In the genomic region with DNA sequence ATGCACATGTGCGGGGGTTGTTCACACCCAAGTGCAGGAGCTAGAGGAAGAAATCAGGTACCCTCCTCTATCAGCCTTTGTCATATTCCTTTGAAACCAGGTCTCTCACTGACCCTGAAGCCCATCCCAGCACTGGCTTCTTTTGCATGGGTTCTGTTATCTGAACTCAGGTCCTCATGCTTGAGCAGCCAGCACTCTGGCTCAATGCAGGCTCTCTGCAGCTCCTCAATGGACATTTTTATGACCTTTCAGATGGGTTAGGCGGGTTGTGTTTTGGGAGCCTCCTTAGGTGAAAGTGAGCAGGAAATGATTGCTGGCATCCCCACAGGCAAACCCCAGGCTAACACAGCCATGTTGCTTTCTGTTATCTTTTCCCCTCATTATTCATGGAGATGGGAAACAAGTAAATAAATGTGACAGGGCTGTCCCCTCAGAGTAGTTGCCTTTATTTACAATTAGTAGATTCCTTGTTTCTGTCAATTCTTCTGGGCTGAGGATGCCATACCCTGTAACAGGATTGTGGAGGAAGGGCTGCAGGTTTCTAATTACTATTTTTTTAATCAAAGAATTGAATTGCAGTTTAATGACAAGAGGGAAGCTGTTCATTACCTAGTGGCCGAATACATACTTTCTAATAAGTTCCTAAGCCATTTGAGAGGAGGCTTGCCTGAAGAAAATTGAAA, we compare ENCODE assay signal across 12 mouse cellular contexts.
DNase-seq lines count a peak whose midpoint lies in the region; ATAC-seq and TF ChIP-seq lines count a peak whose summit lies in the region.
"Had no signal": no experiment of that assay in that cellular context is flagged by ENCODE, and none has a peak within 500 bp of the region (broad histone marks: within the 10 kb centered on the region; RNA-seq: fewer than 3 reads in every experiment).

No protein-coding gene starts in this region.

- H3K27ac ChIP-seq in left cerebral cortex, adult 2 months, result peak overlapping the region; percentile 0; the same call in 1 of the 2 replicates
- 0 out of 2 replicates have a peak overlapping the region, but pooled peaks have one; percentile 50 for H3K27ac ChIP-seq in embryonic facial prominence, embryonic 12.5 days
- peak overlapping the region; percentile 89 for H3K27ac ChIP-seq in hindbrain, embryonic 12.5 days
- H3K27ac ChIP-seq in midbrain, postnatal 0 days (ENCODE audit: low read depth, low read length), result peak overlapping the region; percentile 63; the same call in 1 of the 2 replicates

- no peak overlapping the region for H3K9ac ChIP-seq in embryonic facial prominence, embryonic 12.5 days
- H3K9ac ChIP-seq in hindbrain, embryonic 12.5 days, result no peak overlapping the region
- no peak overlapping the region for H3K9ac ChIP-seq in midbrain, postnatal 0 days (replicated peaks; ENCODE audit: low read length, poor library complexity, severe bottlenecking)

- H3K9me3 ChIP-seq in embryonic facial prominence, embryonic 12.5 days, result no peaks in the 10 kb centered on the region
- H3K9me3 ChIP-seq in hindbrain, embryonic 12.5 days (replicated peaks), result no peaks in the 10 kb centered on the region
- H3K9me3 ChIP-seq in midbrain, postnatal 0 days (ENCODE audit: low read length), result no peaks in the 10 kb centered on the region

- no peak overlapping the region for H3K4me3 ChIP-seq in left cerebral cortex, adult 2 months
- no peak overlapping the region for H3K4me3 ChIP-seq in embryonic facial prominence, embryonic 12.5 days
- H3K4me3 ChIP-seq in hindbrain, embryonic 12.5 days, result no peak overlapping the region
- no peak overlapping the region for H3K4me3 ChIP-seq in midbrain, postnatal 0 days (ENCODE audit: low read depth, low read length)
- H3K4me3 ChIP-seq: erythroblast, embryonic 14.5 days had no signal

- DNase-seq in left cerebral cortex, adult 2 months (ENCODE audit: extremely low spot score in 1 of 2, low spot score in 2 of 2), result no peak
- no peak for DNase-seq in left cerebral cortex, adult 8-10 months (ENCODE audit: low spot score in 2 of 2)
- DNase-seq in midbrain, postnatal 0 days (ENCODE audit: low spot score), result no peak
- no peak for DNase-seq in adrenal gland, postnatal 25 days
- DNase-seq in heart, postnatal 36 days, result no peak
- DNase-seq in layer of hippocampus, adult 9-11 months, result no peak
- DNase-seq: adrenal gland, postnatal 36 days; cerebellum, adult 9-11 months; right cerebral cortex, adult 18-20 months had no signal

- ATAC-seq in embryonic facial prominence, embryonic 12.5 days (ENCODE audit: insufficient number of reproducible peaks, insufficient read depth, low FRiP score, low TSS enrichment), result no peak
- peak; percentile 14; the same call in 1 of the 2 replicates for ATAC-seq in hindbrain, embryonic 12.5 days (ENCODE audit: low FRiP score)
- ATAC-seq in midbrain, postnatal 0 days (ENCODE audit: low FRiP score), result no peak

- TF ChIP-seq CTCF in left cerebral cortex, adult 2 months (IDR thresholded peaks at IDR 0.05), result no peak
- no peak for TF ChIP-seq CTCF in midbrain, postnatal 0 days (IDR thresholded peaks at IDR 0.05)

- intact Hi-C loops in left cerebral cortex, adult 2 months (cut with DNase I), result no loop called here
- intact Hi-C loops in heart, postnatal 36 days (cut with DNase I), result no loop called here

- H3K36me3 ChIP-seq in embryonic facial prominence, embryonic 12.5 days, result no peaks in the 10 kb centered on the region
- H3K36me3 ChIP-seq in hindbrain, embryonic 12.5 days, result no peaks in the 10 kb centered on the region
- no peaks in the 10 kb centered on the region for H3K36me3 ChIP-seq in midbrain, postnatal 0 days (ENCODE audit: insufficient read depth, low read length)

- WGBS in embryonic facial prominence, embryonic 12.5 days, result 48% methylated on average over 3 of the region's 3 CpGs
- 36% methylated on average over 3 of the region's 3 CpGs for WGBS in hindbrain, embryonic 12.5 days
- 39% methylated on average over 3 of the region's 3 CpGs for WGBS in midbrain, postnatal 0 days

- H3K27me3 ChIP-seq in embryonic facial prominence, embryonic 12.5 days, result no peaks in the 10 kb centered on the region; the same call in 1 of the 2 replicates
- peaks cover 5% of the 10 kb centered on the region; the same call in 1 of the 2 replicates for H3K27me3 ChIP-seq in hindbrain, embryonic 12.5 days
- H3K27me3 ChIP-seq in midbrain, postnatal 0 days (ENCODE audit: insufficient read depth, low read length), result no peaks in the 10 kb centered on the region

- 0 out of 2 replicates have a peak, but pooled peaks cover 3% of the 10 kb centered on the region for H3K4me1 ChIP-seq in embryonic facial prominence, embryonic 12.5 days
- peaks cover 13% of the 10 kb centered on the region for H3K4me1 ChIP-seq in hindbrain, embryonic 12.5 days
- no peaks in the 10 kb centered on the region; the same call in 1 of the 2 replicates for H3K4me1 ChIP-seq in midbrain, postnatal 0 days (ENCODE audit: insufficient read depth, low read length)

- H3K4me2 ChIP-seq in embryonic facial prominence, embryonic 12.5 days (replicated peaks), result no peak overlapping the region
- H3K4me2 ChIP-seq in hindbrain, embryonic 12.5 days (replicated peaks), result 0 out of 2 replicates have a peak overlapping the region, but pooled peaks have one; percentile 26
- H3K4me2 ChIP-seq in midbrain, postnatal 0 days (ENCODE audit: low read depth, low read length, poor library complexity, severe bottlenecking), result no peak overlapping the region

Comparison
In these comparisons a context has a peak if more than half of its experiments do, and no peak if none do; other contexts are left out.
1. H3K27ac ChIP-seq: peak in every context shown above with its lines; median percentile 89 in hindbrain, embryonic 12.5 days; 63 in midbrain, postnatal 0 days; 50 in embryonic facial prominence, embryonic 12.5 days; 0 in left cerebral cortex, adult 2 months.